Mouse (Mus musculus) MEL (cell line): ENCODE measurements around the gene Mrps18a. TPM values are rescaled to one million over a fixed set of nuclear protein-coding genes. Genes with fewer than 3 reads are reported as not detected.

Experiments
- DNase-seq: peaks from one replicate; pipeline ENCODE4 v3.0.0; 2011; ENCODE audit warnings: low read depth, low spot score
- H3K27ac ChIP-seq: 2 replicates; pipeline ENCODE4 v1.5.1; 2012; ENCODE audit warnings: low read depth, mild to moderate bottlenecking, control low read depth, low read length, moderate library complexity; ENCODE audit not compliant: control insufficient read depth
- H3K27me3 ChIP-seq, 2 experiments: fragments of 150-350 bp in 1 of 2; sonication (generic) in 1 of 2; 2 replicates each; pipeline ENCODE4 v1.6.1; 2012; ENCODE audit warnings: low read length in 2 of 2, mild to moderate bottlenecking in 2 of 2, improper control_type of control experiment in 1 of 2, moderate library complexity in 1 of 2; ENCODE audit not compliant: insufficient read depth in 2 of 2, control insufficient read depth in 1 of 2
- H3K36me3 ChIP-seq, 2 experiments: 2 replicates each; pipeline ENCODE4 v1.6.1; 2012 to 2014; ENCODE audit warnings: low read length in 2 of 2, improper control_type of control experiment in 1 of 2, inconsistent platforms in 1 of 2, mild to moderate bottlenecking in 1 of 2; ENCODE audit not compliant: insufficient read depth in 2 of 2, control insufficient read depth in 1 of 2
- H3K4me1 ChIP-seq, 2 experiments: fragments of 150-350 bp in 1 of 2; sonication (generic) in 1 of 2; 2 replicates each; pipeline ENCODE4 v1.6.1; 2012; ENCODE audit warnings: low read length in 2 of 2, improper control_type of control experiment in 1 of 2, mild to moderate bottlenecking in 1 of 2; ENCODE audit not compliant: insufficient read depth in 2 of 2, control insufficient read depth in 1 of 2
- H3K4me3 ChIP-seq, 2 experiments: fragments of 150-350 bp in 1 of 2; sonication (generic) in 1 of 2; 2 replicates each; pipeline ENCODE4 v1.5.1; 2012; ENCODE audit warnings: low read depth in 2 of 2, low read length in 2 of 2, mild to moderate bottlenecking in 2 of 2, moderate library complexity in 2 of 2, control low read depth in 1 of 2, improper control_type of control experiment in 1 of 2; ENCODE audit not compliant: control insufficient read depth in 1 of 2, insufficient read depth in 1 of 2
- H3K79me2 ChIP-seq: 2 replicates; pipeline ENCODE4 v1.6.1; 2012; ENCODE audit warnings: mild to moderate bottlenecking, low read length, moderate library complexity; ENCODE audit not compliant: control insufficient read depth, poor library complexity, insufficient read depth
- H3K9ac ChIP-seq: 2 replicates; pipeline ENCODE4 v1.6.1; 2012; ENCODE audit warnings: low read depth, mild to moderate bottlenecking, control low read depth, low read length, moderate library complexity; ENCODE audit not compliant: control insufficient read depth, poor library complexity, severe bottlenecking
- H3K9me3 ChIP-seq: fragments of 150-350 bp; sonication (generic); replicated peaks from 2 replicates; pipeline ENCODE4 v1.6.1; 2012; ENCODE audit warnings: mild to moderate bottlenecking, low read length, improper control_type of control experiment, moderate library complexity; ENCODE audit not compliant: insufficient read depth
- BHLHE40 ChIP-seq: IDR thresholded peaks from 2 replicates; pipeline ENCODE4 v1.6.1; 2012; ENCODE audit warnings: low read depth, mild to moderate bottlenecking, inconsistent platforms, low read length, improper control_type of control experiment, borderline replicate concordance
- EP300 ChIP-seq, 2 experiments: IDR thresholded peaks; 2 replicates each; pipeline ENCODE4 v1.6.1; 2011; ENCODE audit warnings: improper control_type of control experiment in 2 of 2, low read length in 2 of 2, low read depth in 1 of 2, mild to moderate bottlenecking in 1 of 2
- KAT2A ChIP-seq: conservative IDR thresholded peaks from 2 replicates; pipeline ENCODE4 v1.6.1; 2012; ENCODE audit warnings: low read depth, low read length, improper control_type of control experiment, inconsistent platforms
- MAFK ChIP-seq: IDR thresholded peaks from 2 replicates; pipeline ENCODE4 v1.6.1; 2011; ENCODE audit warnings: low read depth, mild to moderate bottlenecking, low read length, improper control_type of control experiment, borderline replicate concordance
- MAZ ChIP-seq: IDR thresholded peaks from 2 replicates; pipeline ENCODE4 v1.6.1; 2012; ENCODE audit warnings: low read depth, mild to moderate bottlenecking, inconsistent platforms, low read length, improper control_type of control experiment
- MEF2A ChIP-seq: IDR thresholded peaks from 2 replicates; pipeline ENCODE4 v1.6.1; 2014; ENCODE audit warnings: low read depth, mild to moderate bottlenecking, inconsistent platforms, low read length, improper control_type of control experiment; ENCODE audit not compliant: poor library complexity, insufficient replicate concordance, severe bottlenecking; ENCODE audit errors: extremely low read depth
- MXI1 ChIP-seq: IDR thresholded peaks from 2 replicates; pipeline ENCODE4 v1.6.1; 2011; ENCODE audit warnings: mild to moderate bottlenecking, low read depth, low read length, improper control_type of control experiment
- MYB ChIP-seq: IDR thresholded peaks from 2 replicates; pipeline ENCODE4 v1.6.1; 2011; ENCODE audit warnings: mild to moderate bottlenecking, low read depth, low read length, improper control_type of control experiment
- MYC ChIP-seq: IDR thresholded peaks from 2 replicates; pipeline ENCODE4 v1.6.1; 2011; ENCODE audit warnings: low read depth, mild to moderate bottlenecking, low read length, improper control_type of control experiment, moderate library complexity
- POLR2AphosphoS5 ChIP-seq: IDR thresholded peaks from 2 replicates; pipeline ENCODE4 v1.6.1; 2012; ENCODE audit warnings: low read depth, borderline replicate concordance, mild to moderate bottlenecking, inconsistent platforms, low read length, moderate library complexity, mixed read lengths
- RCOR1 ChIP-seq: IDR thresholded peaks from 2 replicates; pipeline ENCODE4 v1.6.1; 2012; ENCODE audit warnings: low read depth, mild to moderate bottlenecking, inconsistent platforms, low read length, improper control_type of control experiment
- TBP ChIP-seq: IDR thresholded peaks from 2 replicates; pipeline ENCODE4 v1.8.0; 2011; ENCODE audit warnings: low read depth, low read length, improper control_type of control experiment
- USF2 ChIP-seq, 2 experiments: IDR thresholded peaks; 2 replicates each; pipeline ENCODE4 v1.6.1; 2011 to 2012; ENCODE audit warnings: improper control_type of control experiment in 2 of 2, low read length in 2 of 2, borderline replicate concordance in 1 of 2, inconsistent platforms in 1 of 2, low read depth in 1 of 2, mild to moderate bottlenecking in 1 of 2; ENCODE audit not compliant: insufficient read depth in 1 of 2
- ZNF384 ChIP-seq: IDR thresholded peaks from 2 replicates; pipeline ENCODE4 v1.6.1; 2012; ENCODE audit warnings: low read depth, mild to moderate bottlenecking, inconsistent platforms, low read length, improper control_type of control experiment
- polyA plus RNA-seq, 2 experiments: library from polyadenylated mRNA; stranded (reverse) in 1 of 2; unstranded in 1 of 2; fragments of >175 nt in 1 of 2; fragments of >200 nt in 1 of 2; gene quantifications; 2 replicates each; pipeline versions ENCODE4 v1.2.1 to v1.2.4; 2012; ENCODE audit warnings: low replicate concordance in 2 of 2, low read depth in 1 of 2; ENCODE audit not compliant: insufficient read length in 2 of 2, insufficient read depth in 1 of 2, missing spikeins in 1 of 2
- total RNA-seq: library from RNA; depleted of rRNA; stranded (reverse); fragments of 300-350 nt; gene quantifications from 2 replicates; pipeline ENCODE4 v1.2.3, GENCODE M21; 2012

Mrps18a gene
- total and polyA plus RNA-seq, 3 experiments: 159 to 181 TPM; not detected in 1

GRCm38 (mm10) chr17:46091899-46092298 is 18.9 kb upstream of the Mrps18a start:
- H3K4me1 ChIP-seq: peaks cover 3 to 10% of the 10 kb centered on the region in 2 experiments; a peak in 2 of 4 replicates
- H3K79me2 ChIP-seq: no peaks in the 10 kb centered on the region
- TF ChIP-seq ZNF384 (no peak), BHLHE40 (no peak), MYB (no peak), POLR2AphosphoS5 (no peak), MAFK (no peak), MXI1 (no peak)
- no peaks in the 10 kb centered on the region for H3K9me3 ChIP-seq
- H3K36me3 ChIP-seq: no peaks in the 10 kb centered on the region
- DNase-seq: no peak
- no peak overlapping the region for H3K9ac ChIP-seq
- no peak overlapping the region for H3K27ac ChIP-seq
- H3K4me3 ChIP-seq: no peak overlapping the region
- no peaks in the 10 kb centered on the region for H3K27me3 ChIP-seq

GRCm38 (mm10) chr17:46098525-46098924 is 12.3 kb upstream of the Mrps18a start:
- peak; percentile 49 for DNase-seq
- Histone ChIP-seq H3K27ac (no peak overlapping the region), H3K9me3 (no peaks in the 10 kb centered on the region), H3K36me3 (no peaks in the 10 kb centered on the region), H3K4me1 (peaks cover 3 to 6% of the 10 kb centered on the region in 2 experiments; a peak in 2 of 4 replicates), H3K4me3 (no peak overlapping the region), H3K9ac (no peak overlapping the region), H3K27me3 (no peaks in the 10 kb centered on the region), H3K79me2 (no peaks in the 10 kb centered on the region)
- TF ChIP-seq EP300 (IDR thresholded peaks at IDR 0.05; ENCODE audit: low read depth in 1 of 2, low read length in 2 of 2) (0 out of 4 replicates have a peak, but pooled peaks of 1 of the 2 experiments have one; percentile 5), ZNF384 (no peak)

GRCm38 (mm10) chr17:46101906-46102305 is 8.9 kb upstream of the Mrps18a start:
- H3K27me3 ChIP-seq: no peaks in the 10 kb centered on the region
- no peak overlapping the region for H3K27ac ChIP-seq
- DNase-seq: no peak
- H3K36me3 ChIP-seq: no peaks in the 10 kb centered on the region
- peaks cover 3 to 6% of the 10 kb centered on the region in 2 experiments; a peak in 2 of 4 replicates for H3K4me1 ChIP-seq
- H3K79me2 ChIP-seq: no peaks in the 10 kb centered on the region
- H3K9ac ChIP-seq: no peak overlapping the region
- no peaks in the 10 kb centered on the region for H3K9me3 ChIP-seq
- no peak overlapping the region for H3K4me3 ChIP-seq
- TF ChIP-seq MEF2A: no peak
- no peak for TF ChIP-seq TBP
- no peak for TF ChIP-seq MYC
- no peak for TF ChIP-seq ZNF384
- no peak for TF ChIP-seq KAT2A
- TF ChIP-seq USF2 (IDR thresholded peaks at IDR 0.05; ENCODE audit: borderline replicate concordance in 1 of 2, insufficient read depth in 1 of 2, low read depth in 1 of 2, low read length in 2 of 2): no peak
- no peak for TF ChIP-seq MAZ
- TF ChIP-seq RCOR1: no peak
- no peak for TF ChIP-seq MAFK
